Mouse (Mus musculus) thymus, adult 2 months (tissue): ENCODE data around the gene Nek4. TPM values are rescaled to one million over a fixed set of nuclear protein-coding genes. Genes with fewer than 3 reads are reported as not detected.

Source experiments
- DNase-seq: peaks from one replicate; pipeline ENCODE4 v3.0.0; 2021
- H3K27ac ChIP-seq: fragments of 200-500 bp; 2 replicates; pipeline ENCODE4 v1.5.1; 2012; ENCODE audit warnings: low read length, control low read depth; ENCODE audit not compliant: control insufficient read depth, insufficient read depth
- H3K27me3 ChIP-seq: fragments of 200-500 bp; 2 replicates; pipeline ENCODE4 v1.6.1; 2012; ENCODE audit warnings: mild to moderate bottlenecking, low read length, moderate library complexity, mixed read lengths; ENCODE audit not compliant: control insufficient read depth, insufficient read depth
- H3K36me3 ChIP-seq: fragments of 200-500 bp; 2 replicates; pipeline ENCODE4 v1.6.1; 2012; ENCODE audit warnings: mild to moderate bottlenecking, low read length, moderate library complexity; ENCODE audit not compliant: control insufficient read depth, insufficient read depth
- H3K4me1 ChIP-seq: fragments of 200-500 bp; replicated peaks from 2 replicates; pipeline ENCODE4 v1.6.1; 2012; ENCODE audit warnings: low read length; ENCODE audit not compliant: control insufficient read depth, insufficient read depth
- H3K4me3 ChIP-seq: fragments of 200-500 bp; 2 replicates; pipeline ENCODE4 v1.5.1; 2012; ENCODE audit warnings: mild to moderate bottlenecking, low read length, control low read depth, moderate library complexity; ENCODE audit not compliant: control insufficient read depth, insufficient read depth
- CTCF ChIP-seq: fragments of 200-500 bp; IDR thresholded peaks from 2 replicates; pipeline ENCODE4 v1.5.1; 2012; ENCODE audit warnings: mild to moderate bottlenecking, control low read depth, low read length, moderate library complexity, borderline replicate concordance; ENCODE audit not compliant: control insufficient read depth, poor library complexity, insufficient read depth; ENCODE audit errors: extremely low read depth
- POLR2A ChIP-seq: fragments of 200-500 bp; IDR thresholded peaks from 2 replicates; pipeline ENCODE4 v1.6.1; 2012; ENCODE audit warnings: mild to moderate bottlenecking, low read length, control low read depth, moderate library complexity; ENCODE audit not compliant: control insufficient read depth, poor library complexity, insufficient read depth; ENCODE audit errors: extremely low read depth
- WGBS: fragments of 180-500 bp; shearing (Covaris S2); methylation state at CpG from one replicate; pipeline ENCODE4 v1.1.7; 2018; 5-methylcytosine and 5-hydroxymethylcytosine counted together
- polyA plus RNA-seq: library from polyadenylated mRNA; depleted of rRNA; stranded (reverse); fragments of >200 nt; gene quantifications from 2 replicates; pipeline ENCODE4 v1.2.3, GENCODE M21; 2012

Gene Nek4
- polyA plus RNA-seq, 1 experiment: 2.5 TPM

DNA sequence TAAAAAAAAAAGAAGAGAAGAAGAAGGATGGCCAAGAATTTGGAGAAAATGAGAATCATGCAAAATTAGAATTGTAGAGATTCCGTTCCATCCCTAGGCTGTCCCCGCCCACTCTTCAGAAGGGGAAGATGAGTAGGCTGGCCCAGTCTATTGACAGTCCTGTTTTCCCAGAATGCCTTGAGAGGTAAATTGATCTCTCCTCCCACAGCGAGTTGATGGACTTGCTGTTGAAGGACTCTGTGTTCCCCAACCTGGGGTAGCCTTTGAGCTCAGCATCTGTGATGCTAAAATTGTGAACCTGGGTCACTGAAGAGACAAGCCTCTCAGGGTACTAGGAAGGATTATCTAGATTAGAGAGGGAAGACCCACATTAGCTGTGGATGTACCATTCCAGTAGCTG lies 25.7 kb upstream of the Nek4 start:
- H3K4me3 ChIP-seq: no peak overlapping the region
- H3K27ac ChIP-seq: no peak overlapping the region
- no peak for DNase-seq
- no peaks in the 10 kb centered on the region for H3K27me3 ChIP-seq
- WGBS: 95% methylated on average over 3 of the region's 3 CpGs
- no peaks in the 10 kb centered on the region for H3K36me3 ChIP-seq
- no peaks in the 10 kb centered on the region for H3K4me1 ChIP-seq
- no peak for TF ChIP-seq CTCF
- TF ChIP-seq POLR2A: no peak

DNA sequence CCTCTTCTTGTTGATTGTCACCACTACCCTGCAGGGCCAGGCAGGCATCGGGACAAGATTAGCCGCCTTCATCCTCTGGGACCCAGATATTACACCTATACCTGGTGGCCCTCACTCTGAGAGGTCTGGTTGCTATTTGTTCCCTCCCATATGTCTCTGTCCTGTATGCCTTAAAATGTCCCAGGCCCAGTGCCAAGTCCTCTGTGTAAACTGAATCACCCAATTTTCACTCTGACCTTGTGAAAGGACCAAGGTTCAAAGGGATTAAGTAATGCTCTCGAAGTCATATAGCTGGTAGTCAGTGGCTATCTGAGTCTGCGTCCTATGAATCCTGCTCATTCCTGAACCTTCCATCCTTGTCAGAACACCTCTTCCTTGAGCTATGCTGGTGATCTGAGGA lies 20.8 kb upstream of the Nek4 start:
- DNase-seq: no peak
- no peaks in the 10 kb centered on the region for H3K36me3 ChIP-seq
- H3K4me3 ChIP-seq: no peak overlapping the region
- 95% methylated on average over 4 of the region's 4 CpGs for WGBS
- no peaks in the 10 kb centered on the region for H3K4me1 ChIP-seq
- H3K27me3 ChIP-seq: no peaks in the 10 kb centered on the region
- no peak overlapping the region for H3K27ac ChIP-seq
- no peak for TF ChIP-seq CTCF
- no peak for TF ChIP-seq POLR2A

GRCm38 (mm10) chr14:30933351-30933750 lies 17.8 kb upstream of the Nek4 start:
- Histone ChIP-seq H3K4me3 (no peak overlapping the region), H3K27me3 (no peaks in the 10 kb centered on the region), H3K4me1 (no peaks in the 10 kb centered on the region), H3K27ac (no peak overlapping the region), H3K36me3 (no peaks in the 10 kb centered on the region)
- DNase-seq: no peak
- TF ChIP-seq CTCF (no peak), POLR2A (no peak)
- WGBS: 94% methylated on average over 9 of the region's 9 CpGs

DNA sequence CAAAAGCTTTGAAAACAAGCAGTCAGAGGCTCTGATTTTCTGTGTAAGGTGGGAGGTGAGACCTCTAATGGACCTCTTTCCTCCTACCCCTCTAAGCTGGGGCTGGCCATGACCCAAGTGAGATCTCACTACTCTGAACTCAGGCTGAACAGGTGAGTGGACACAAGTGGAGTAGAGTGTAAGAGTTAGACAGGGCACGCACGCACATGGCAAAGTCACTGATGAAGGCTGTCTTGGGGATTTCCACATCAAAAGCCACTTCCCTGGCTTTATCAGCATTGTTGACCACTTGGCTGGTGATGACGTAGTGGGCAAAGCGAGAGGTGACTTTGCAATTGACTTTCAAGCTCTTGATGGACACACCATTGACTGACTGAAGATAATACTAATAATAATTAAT lies 8.9 kb upstream of the Nek4 start:
- Histone ChIP-seq H3K4me1 (no peaks in the 10 kb centered on the region), H3K36me3 (no peaks in the 10 kb centered on the region), H3K27ac (no peak overlapping the region), H3K27me3 (no peaks in the 10 kb centered on the region), H3K4me3 (no peak overlapping the region)
- 94% methylated on average over 4 of the region's 4 CpGs for WGBS
- no peak for DNase-seq
- TF ChIP-seq POLR2A: no peak

DNA sequence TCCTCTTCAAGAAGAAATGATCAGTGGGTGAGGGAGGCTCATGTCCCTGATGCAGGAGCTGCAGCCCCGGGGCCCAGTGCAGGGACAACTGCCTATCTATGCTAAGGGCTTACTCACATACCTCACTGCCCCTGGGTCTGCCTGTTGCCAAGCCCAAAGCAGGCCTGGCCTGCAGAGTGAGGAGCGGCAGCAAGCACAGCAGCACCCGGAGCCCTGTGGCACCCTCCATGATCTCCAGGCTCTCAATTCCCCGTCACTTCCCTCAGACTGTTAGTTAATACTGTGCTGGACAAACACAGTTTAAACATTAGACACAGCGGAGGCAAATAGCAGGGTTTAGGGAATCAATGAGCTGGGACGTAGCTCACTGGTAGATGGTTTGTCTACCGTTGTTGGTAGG lies 8.1 kb upstream of the Nek4 start, which contains the start of gene Itih1:
Gene Itih1, minus strand, starts transcription at position 252 of the 400 bp plus-strand sequence.
- TF ChIP-seq CTCF (no peak), POLR2A (no peak)
- DNase-seq: no peak
- Histone ChIP-seq H3K36me3 (no peaks in the 10 kb centered on the region), H3K4me3 (no peak within 1 kb of the TSS), H3K27me3 (no peaks in the 10 kb centered on the region), H3K27ac (no peak within 1 kb of the TSS), H3K4me1 (no peaks in the 10 kb centered on the region)
- 96% methylated on average over 7 of the region's 7 CpGs for WGBS

- TF ChIP-seq CTCF: no peak
- TF ChIP-seq POLR2A: no peak
- H3K27me3 ChIP-seq: no peaks in the 10 kb centered on the region
- peak; percentile 53 for DNase-seq
- H3K4me1 ChIP-seq: no peaks in the 10 kb centered on the region
- no peaks in the 10 kb centered on the region for H3K36me3 ChIP-seq
- H3K27ac ChIP-seq: no peak overlapping the region
- 79% methylated on average over 11 of the region's 11 CpGs for WGBS
- H3K4me3 ChIP-seq: no peak overlapping the region
These were observed 7.1 kb upstream of the Nek4 start for GRCm38 (mm10) chr14:30943860-30944674.
